Mouse (Mus musculus): ENCODE results near the gene Olfr223.
A peak's percentile ranks its signal among the peaks of the same experiment; 100 is the strongest.

GRCm38 (mm10) chr11:59631980-59632379, 38.9 kb upstream of the Olfr223 start:
- TF ChIP-seq CHD2 (IDR thresholded peaks at IDR 0.05; ENCODE audit: low read length) (no peak), MAX (IDR thresholded peaks at IDR 0.05; ENCODE audit: low read length) (peak; percentile 47; the same call in 1 of the 2 replicates), ETS1 (IDR thresholded peaks at IDR 0.05; ENCODE audit: low read depth, low read length) (0 out of 2 replicates have a peak, but pooled peaks have one; percentile 28), POLR2AphosphoS2 (IDR thresholded peaks at IDR 0.05; ENCODE audit: low read length) (no peak)

Data from MEL (cell line).